Mouse (Mus musculus): ENCODE measurements around the gene Vmn1r41.

The Vmn1r41 gene

GRCm38 (mm10) chr6:89740466-89740865, at the start of gene Vmn1r41:
TSS of gene Vmn1r41 (plus strand) at chr6:89740766.
- no peak for DNase-seq (ENCODE audit: low spot score)

GRCm38 (mm10) chr6:89706624-89707023, 33.9 kb upstream of the Vmn1r41 start:
- DNase-seq (ENCODE audit: low spot score) = no peak

- DNase-seq (ENCODE audit: low spot score) = no peak
Observed at GRCm38 (mm10) chr6:89707240-89707639, 33.3 kb upstream of the Vmn1r41 start, which contains the start of gene Vmn1r40. TSS of gene Vmn1r40 (plus strand) at chr6:89707540.

- DNase-seq (ENCODE audit: low spot score) = no peak
Observed at GRCm38 (mm10) chr6:89718051-89718450, 22.5 kb upstream of the Vmn1r41 start.

- DNase-seq (ENCODE audit: low spot score) = no peak
Observed at GRCm38 (mm10) chr6:89742811-89743210, 2.2 kb downstream of the Vmn1r41 start.

- DNase-seq (ENCODE audit: low spot score) = no peak
Observed at GRCm38 (mm10) chr6:89790231-89790630, 49.7 kb downstream of the Vmn1r41 start.

All from embryo, embryonic 10 days (tissue).